Mouse (Mus musculus): ENCODE results near the gene Aspscr1. TPM values are rescaled to one million over a fixed set of nuclear protein-coding genes. Genes with fewer than 3 reads are reported as not detected.
A peak's percentile ranks its signal among the peaks of the same experiment; 100 is the strongest.

Gene Aspscr1
- total and polyA plus RNA-seq, 2 experiments from 2014 or later, result 130 to 148 TPM

DNA sequence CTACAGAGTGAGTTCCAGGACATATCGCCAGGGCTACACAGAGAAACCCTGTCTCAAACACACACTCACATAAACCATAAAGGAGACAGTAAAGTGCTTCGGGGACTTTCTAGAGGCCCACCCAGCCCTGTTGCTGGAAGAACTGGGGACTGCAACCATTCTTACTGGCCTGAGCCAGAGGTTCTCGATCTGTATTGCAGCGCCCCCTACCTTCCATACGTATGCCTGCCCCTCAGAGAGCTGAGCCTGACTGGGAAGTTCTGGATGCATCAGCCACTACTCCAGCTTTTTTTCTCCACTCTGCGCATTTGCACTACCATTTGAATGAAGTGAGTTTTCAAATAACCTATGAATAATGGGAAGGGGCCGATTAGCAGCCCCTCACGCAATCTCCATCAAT lies 76.7 kb downstream of the Aspscr1 start:
- H3K27ac ChIP-seq, result no peak overlapping the region
- H3K4me3 ChIP-seq (ENCODE audit: low read length), result no peak overlapping the region
- no peak overlapping the region for H3K9ac ChIP-seq (replicated peaks; ENCODE audit: low read length)
- WGBS, result 60% methylated on average over 8 of the region's 8 CpGs
- H3K9me3 ChIP-seq (ENCODE audit: low read length), result no peaks in the 10 kb centered on the region
- ATAC-seq (no peak), DNase-seq (ENCODE audit: low spot score) (peak; percentile 12)
- no peaks in the 10 kb centered on the region for H3K27me3 ChIP-seq (ENCODE audit: insufficient read depth, low read length)
- H3K4me2 ChIP-seq (ENCODE audit: low read depth, low read length), result no peak overlapping the region
- no peaks in the 10 kb centered on the region for H3K4me1 ChIP-seq (ENCODE audit: insufficient read depth, low read length)
- no peaks in the 10 kb centered on the region for H3K36me3 ChIP-seq (ENCODE audit: insufficient read depth, low read length)
- peak; percentile 34; the same call in 1 of the 2 replicates for TF ChIP-seq CTCF (IDR thresholded peaks at IDR 0.05; ENCODE audit: low read depth)

DNA sequence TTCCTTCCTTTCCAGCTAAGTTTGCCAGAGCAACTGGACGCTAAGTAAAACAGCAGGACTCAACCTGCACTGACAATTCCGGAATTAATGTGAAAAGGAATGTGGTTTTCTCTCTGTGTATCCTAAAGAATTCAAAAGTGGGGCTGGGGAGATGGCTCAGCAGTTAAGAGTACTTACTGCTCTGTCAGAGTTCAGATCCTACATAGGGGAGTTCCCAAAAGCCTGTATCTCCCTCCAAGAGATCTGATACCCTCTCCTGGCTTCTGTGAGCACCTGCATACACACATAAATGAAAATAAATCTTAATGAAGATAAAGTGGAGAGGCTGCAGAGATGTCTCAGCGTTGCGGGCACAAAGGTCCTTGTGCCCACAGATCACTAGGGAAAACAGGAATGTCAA lies 78.8 kb downstream of the Aspscr1 start:
- DNase-seq (ENCODE audit: low spot score) (no peak), ATAC-seq (no peak)
- no peaks in the 10 kb centered on the region for H3K9me3 ChIP-seq (ENCODE audit: low read length)
- no peak for TF ChIP-seq CTCF (IDR thresholded peaks at IDR 0.05; ENCODE audit: low read depth)
- H3K27me3 ChIP-seq (ENCODE audit: insufficient read depth, low read length), result no peaks in the 10 kb centered on the region
- no peaks in the 10 kb centered on the region for H3K36me3 ChIP-seq (ENCODE audit: insufficient read depth, low read length)
- H3K27ac ChIP-seq, result no peak overlapping the region
- H3K4me1 ChIP-seq (ENCODE audit: insufficient read depth, low read length), result no peaks in the 10 kb centered on the region
- WGBS, result 72% methylated on average over 4 of the region's 4 CpGs
- no peak overlapping the region for H3K4me2 ChIP-seq (ENCODE audit: low read depth, low read length)
- no peak overlapping the region for H3K4me3 ChIP-seq (ENCODE audit: low read length)
- H3K9ac ChIP-seq (replicated peaks; ENCODE audit: low read length), result no peak overlapping the region

Small RNA genes within 50 kb of the gene (microRNA-seq; reads per million reads assigned to microRNA genes)
- gene Mir6936, result 0.72 to 1.2 reads per million in 2 experiments

Other genes with a start within 250 kb of the Aspscr1 start
Only the 30 nearest of the 32 such genes appear.
- not detected in 2 replicates for gene Pde6g, start 219.5 kb upstream of the Aspscr1 start, total RNA-seq (2014; rRNA removed)
- 0.23 TPM in 1 of 2 replicates, not detected in the other for gene Pde6g, start 219.5 kb upstream of the Aspscr1 start, polyA plus RNA-seq (2015; fragmentation: Nextera tagmentation; extraction: Ambion mirVana)
- gene Oxld1, start 214.9 kb upstream of the Aspscr1 start, total RNA-seq (2014; rRNA removed), result 11.7 and 11.9 TPM in 2 replicates
- 13.3 and 13.6 TPM in 2 replicates for gene Oxld1, start 214.9 kb upstream of the Aspscr1 start, polyA plus RNA-seq (2015; fragmentation: Nextera tagmentation; extraction: Ambion mirVana)
- gene Ccdc137, start 214.9 kb upstream of the Aspscr1 start, total RNA-seq (2014; rRNA removed), result 10.4 and 15.4 TPM in 2 replicates
- 17.3 and 18.7 TPM in 2 replicates for gene Ccdc137, start 214.9 kb upstream of the Aspscr1 start, polyA plus RNA-seq (2015; fragmentation: Nextera tagmentation; extraction: Ambion mirVana)
- gene Arl16, start 205.4 kb upstream of the Aspscr1 start, total RNA-seq (2014; rRNA removed), result 67.2 and 113 TPM in 2 replicates
- gene Arl16, start 205.4 kb upstream of the Aspscr1 start, polyA plus RNA-seq (2015; fragmentation: Nextera tagmentation; extraction: Ambion mirVana), result 71.2 and 73.0 TPM in 2 replicates
- gene Mrpl12, start 188.4 kb upstream of the Aspscr1 start, total RNA-seq (2014; rRNA removed), result 37.5 and 52.4 TPM in 2 replicates
- gene Mrpl12, start 188.4 kb upstream of the Aspscr1 start, polyA plus RNA-seq (2015; fragmentation: Nextera tagmentation; extraction: Ambion mirVana), result 147 and 155 TPM in 2 replicates
- gene Slc25a10, start 181.1 kb upstream of the Aspscr1 start, total RNA-seq (2014; rRNA removed), result 41.3 and 52.5 TPM in 2 replicates
- 28.0 and 28.8 TPM in 2 replicates for gene Slc25a10, start 181.1 kb upstream of the Aspscr1 start, polyA plus RNA-seq (2015; fragmentation: Nextera tagmentation; extraction: Ambion mirVana)
- 0.99 and 3.1 TPM in 2 replicates for gene Gcgr, start 142.3 kb upstream of the Aspscr1 start, total RNA-seq (2014; rRNA removed)
- gene Gcgr, start 142.3 kb upstream of the Aspscr1 start, polyA plus RNA-seq (2015; fragmentation: Nextera tagmentation; extraction: Ambion mirVana), result 1.0 TPM in 2 replicates
- gene Mcrip1, start 123.2 kb upstream of the Aspscr1 start, total RNA-seq (2014; rRNA removed), result 144 and 192 TPM in 2 replicates
- gene Mcrip1, start 123.2 kb upstream of the Aspscr1 start, polyA plus RNA-seq (2015; fragmentation: Nextera tagmentation; extraction: Ambion mirVana), result 250 and 257 TPM in 2 replicates
- gene Ppp1r27, start 121.8 kb upstream of the Aspscr1 start, total RNA-seq (2014; rRNA removed), result not detected in 2 replicates
- gene Ppp1r27, start 121.8 kb upstream of the Aspscr1 start, polyA plus RNA-seq (2015; fragmentation: Nextera tagmentation; extraction: Ambion mirVana), result not detected in 2 replicates
- gene P4hb, start 99.7 kb upstream of the Aspscr1 start, total RNA-seq (2014; rRNA removed), result 147 and 174 TPM in 2 replicates
- gene P4hb, start 99.7 kb upstream of the Aspscr1 start, polyA plus RNA-seq (2015; fragmentation: Nextera tagmentation; extraction: Ambion mirVana), result 222 TPM in 2 replicates
- 252 and 297 TPM in 2 replicates for gene Arhgdia, start 91.3 kb upstream of the Aspscr1 start, total RNA-seq (2014; rRNA removed)
- gene Arhgdia, start 91.3 kb upstream of the Aspscr1 start, polyA plus RNA-seq (2015; fragmentation: Nextera tagmentation; extraction: Ambion mirVana), result 403 and 425 TPM in 2 replicates
- 95.2 and 114 TPM in 2 replicates for gene Alyref, start 74.6 kb upstream of the Aspscr1 start, total RNA-seq (2014; rRNA removed)
- 185 and 189 TPM in 2 replicates for gene Alyref, start 74.6 kb upstream of the Aspscr1 start, polyA plus RNA-seq (2015; fragmentation: Nextera tagmentation; extraction: Ambion mirVana)
- 38.0 and 39.6 TPM in 2 replicates for gene Anapc11, start 74.6 kb upstream of the Aspscr1 start, total RNA-seq (2014; rRNA removed)
- 198 and 200 TPM in 2 replicates for gene Anapc11, start 74.6 kb upstream of the Aspscr1 start, polyA plus RNA-seq (2015; fragmentation: Nextera tagmentation; extraction: Ambion mirVana)
- gene Npb, start 64.5 kb upstream of the Aspscr1 start, total RNA-seq (2014; rRNA removed), result 0.78 TPM in 1 of 2 replicates, not detected in the other
- gene Npb, start 64.5 kb upstream of the Aspscr1 start, polyA plus RNA-seq (2015; fragmentation: Nextera tagmentation; extraction: Ambion mirVana), result 1.8 and 3.0 TPM in 2 replicates
- 120 and 142 TPM in 2 replicates for gene Pcyt2, start 55.0 kb upstream of the Aspscr1 start, total RNA-seq (2014; rRNA removed)
- 125 and 143 TPM in 2 replicates for gene Pcyt2, start 55.0 kb upstream of the Aspscr1 start, polyA plus RNA-seq (2015; fragmentation: Nextera tagmentation; extraction: Ambion mirVana)
- gene Sirt7, start 47.7 kb upstream of the Aspscr1 start, total RNA-seq (2014; rRNA removed), result 30.8 and 32.8 TPM in 2 replicates
- gene Sirt7, start 47.7 kb upstream of the Aspscr1 start, polyA plus RNA-seq (2015; fragmentation: Nextera tagmentation; extraction: Ambion mirVana), result 32.3 and 38.3 TPM in 2 replicates
- gene Mafg, start 39.4 kb upstream of the Aspscr1 start, total RNA-seq (2014; rRNA removed), result 35.9 and 39.3 TPM in 2 replicates
- gene Mafg, start 39.4 kb upstream of the Aspscr1 start, polyA plus RNA-seq (2015; fragmentation: Nextera tagmentation; extraction: Ambion mirVana), result 36.5 and 38.9 TPM in 2 replicates
- 9.0 and 9.3 TPM in 2 replicates for gene Pycr1, start 29.2 kb upstream of the Aspscr1 start, total RNA-seq (2014; rRNA removed)
- gene Pycr1, start 29.2 kb upstream of the Aspscr1 start, polyA plus RNA-seq (2015; fragmentation: Nextera tagmentation; extraction: Ambion mirVana), result 13.2 and 13.8 TPM in 2 replicates
- gene Myadml2, start 24.8 kb upstream of the Aspscr1 start, total RNA-seq (2014; rRNA removed), result 1.4 and 1.5 TPM in 2 replicates
- 1.3 and 1.5 TPM in 2 replicates for gene Myadml2, start 24.8 kb upstream of the Aspscr1 start, polyA plus RNA-seq (2015; fragmentation: Nextera tagmentation; extraction: Ambion mirVana)
- gene Notum, start 11.8 kb upstream of the Aspscr1 start, total RNA-seq (2014; rRNA removed), result 6.9 and 10.3 TPM in 2 replicates
- gene Notum, start 11.8 kb upstream of the Aspscr1 start, polyA plus RNA-seq (2015; fragmentation: Nextera tagmentation; extraction: Ambion mirVana), result 3.0 and 4.1 TPM in 2 replicates
- gene Cenpx, start 40.8 kb downstream of the Aspscr1 start, total RNA-seq (2014; rRNA removed), result 57.6 and 78.6 TPM in 2 replicates
- 99.7 and 100 TPM in 2 replicates for gene Cenpx, start 40.8 kb downstream of the Aspscr1 start, polyA plus RNA-seq (2015; fragmentation: Nextera tagmentation; extraction: Ambion mirVana)
- 35.4 and 49.1 TPM in 2 replicates for gene Lrrc45, start 41.0 kb downstream of the Aspscr1 start, total RNA-seq (2014; rRNA removed)
- gene Lrrc45, start 41.0 kb downstream of the Aspscr1 start, polyA plus RNA-seq (2015; fragmentation: Nextera tagmentation; extraction: Ambion mirVana), result 41.7 and 44.3 TPM in 2 replicates
- gene Rac3, start 48.5 kb downstream of the Aspscr1 start, total RNA-seq (2014; rRNA removed), result 669 and 698 TPM in 2 replicates
- 593 and 639 TPM in 2 replicates for gene Rac3, start 48.5 kb downstream of the Aspscr1 start, polyA plus RNA-seq (2015; fragmentation: Nextera tagmentation; extraction: Ambion mirVana)
- gene Dcxr, start 54.3 kb downstream of the Aspscr1 start, total RNA-seq (2014; rRNA removed), result 16.1 and 17.6 TPM in 2 replicates
- 20.2 and 21.3 TPM in 2 replicates for gene Dcxr, start 54.3 kb downstream of the Aspscr1 start, polyA plus RNA-seq (2015; fragmentation: Nextera tagmentation; extraction: Ambion mirVana)
- gene Cbr2, start 59.1 kb downstream of the Aspscr1 start, total RNA-seq (2014; rRNA removed), result 4.7 and 6.1 TPM in 2 replicates
- 3.5 and 4.0 TPM in 2 replicates for gene Cbr2, start 59.1 kb downstream of the Aspscr1 start, polyA plus RNA-seq (2015; fragmentation: Nextera tagmentation; extraction: Ambion mirVana)
- 0.42 and 1.3 TPM in 2 replicates for gene Hmga1b, start 89.8 kb downstream of the Aspscr1 start, total RNA-seq (2014; rRNA removed)
- gene Hmga1b, start 89.8 kb downstream of the Aspscr1 start, polyA plus RNA-seq (2015; fragmentation: Nextera tagmentation; extraction: Ambion mirVana), result 1.9 and 2.5 TPM in 2 replicates
- gene Rfng, start 111.2 kb downstream of the Aspscr1 start, total RNA-seq (2014; rRNA removed), result 93.6 and 97.0 TPM in 2 replicates
- 94.6 and 107 TPM in 2 replicates for gene Rfng, start 111.2 kb downstream of the Aspscr1 start, polyA plus RNA-seq (2015; fragmentation: Nextera tagmentation; extraction: Ambion mirVana)
- gene Gps1, start 111.3 kb downstream of the Aspscr1 start, total RNA-seq (2014; rRNA removed), result 304 and 314 TPM in 2 replicates
- gene Gps1, start 111.3 kb downstream of the Aspscr1 start, polyA plus RNA-seq (2015; fragmentation: Nextera tagmentation; extraction: Ambion mirVana), result 234 and 242 TPM in 2 replicates
- 36.3 and 48.5 TPM in 2 replicates for gene Dus1l, start 123.4 kb downstream of the Aspscr1 start, total RNA-seq (2014; rRNA removed)
- gene Dus1l, start 123.4 kb downstream of the Aspscr1 start, polyA plus RNA-seq (2015; fragmentation: Nextera tagmentation; extraction: Ambion mirVana), result 40.4 and 42.2 TPM in 2 replicates
- 474 and 499 TPM in 2 replicates for gene Fasn, start 151.6 kb downstream of the Aspscr1 start, total RNA-seq (2014; rRNA removed)
- gene Fasn, start 151.6 kb downstream of the Aspscr1 start, polyA plus RNA-seq (2015; fragmentation: Nextera tagmentation; extraction: Ambion mirVana), result 48.9 and 54.4 TPM in 2 replicates